In the genomic region with DNA sequence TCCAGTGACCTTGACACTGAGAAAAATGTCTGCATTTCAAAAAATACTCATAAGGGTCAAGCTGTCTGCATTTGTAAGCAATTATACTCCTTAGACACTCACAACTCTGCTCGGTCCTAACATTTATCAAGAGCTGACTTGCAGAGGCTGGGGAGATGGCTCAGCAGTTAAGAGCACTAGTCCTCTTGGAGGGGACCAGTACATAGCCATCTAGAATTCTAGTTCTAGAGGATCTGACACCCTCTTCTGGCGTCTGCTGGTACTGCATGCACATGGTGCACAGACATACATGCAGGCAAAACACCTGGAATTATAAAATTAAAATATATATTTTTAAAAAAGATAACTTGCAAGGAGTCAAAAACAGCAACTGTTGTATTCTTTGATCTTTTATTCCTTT, we compare ENCODE assay signal across 8 mouse cellular contexts. TPM values are rescaled to one million over a fixed set of nuclear protein-coding genes. Genes with fewer than 3 reads are reported as not detected.
DNase-seq lines count a peak whose midpoint lies in the region; ATAC-seq lines count a peak whose summit lies in the region.

No protein-coding gene starts in this region.

- no peak overlapping the region for H3K9ac ChIP-seq in midbrain, embryonic 11.5 days (ENCODE audit: low read length)
- H3K9ac ChIP-seq in midbrain, embryonic 15.5 days: no peak overlapping the region

- no peaks in the 10 kb centered on the region for H3K9me3 ChIP-seq in midbrain, embryonic 11.5 days (ENCODE audit: control insufficient read depth, low read length)
- no peaks in the 10 kb centered on the region for H3K9me3 ChIP-seq in midbrain, embryonic 15.5 days

- 58% methylated on average over 2 of the region's 2 CpGs for WGBS in midbrain, embryonic 11.5 days
- 56% methylated on average over 2 of the region's 2 CpGs for WGBS in midbrain, embryonic 15.5 days

- no peaks in the 10 kb centered on the region for H3K36me3 ChIP-seq in midbrain, embryonic 11.5 days (ENCODE audit: control insufficient read depth, insufficient read depth, low read length)
- 0 out of 2 replicates have a peak, but pooled peaks cover 4% of the 10 kb centered on the region for H3K36me3 ChIP-seq in midbrain, embryonic 15.5 days (replicated peaks)

- no peak for ATAC-seq in midbrain, embryonic 11.5 days (ENCODE audit: low FRiP score)
- no peak for ATAC-seq in midbrain, embryonic 15.5 days (replicated peaks)

- no peak overlapping the region for H3K4me2 ChIP-seq in midbrain, embryonic 11.5 days
- no peak overlapping the region for H3K4me2 ChIP-seq in midbrain, embryonic 15.5 days

- no peak overlapping the region for H3K27ac ChIP-seq in midbrain, embryonic 11.5 days (ENCODE audit: low read depth, low read length)
- H3K27ac ChIP-seq in midbrain, embryonic 15.5 days: no peak overlapping the region

- peak; percentile 56 for DNase-seq in gastrocnemius, postnatal 10 days
- DNase-seq in gastrocnemius, postnatal 14 days: no peak
- DNase-seq in midbrain, embryonic 11.5 days (ENCODE audit: low spot score, missing footprints): peak; percentile 82
- DNase-seq in cerebellum, adult 9-10 months: peak; percentile 71
- peak; percentile 80 for DNase-seq in testis, postnatal 10 days (ENCODE audit: low spot score)
- no peak for DNase-seq in urinary bladder, adult 2 months (ENCODE audit: low spot score)
- no peak for DNase-seq in frontal cortex, postnatal 10 days (ENCODE audit: low spot score in 2 of 2)

- H3K27me3 ChIP-seq in midbrain, embryonic 11.5 days (ENCODE audit: control insufficient read depth, insufficient read depth, low read length): no peaks in the 10 kb centered on the region
- H3K27me3 ChIP-seq in midbrain, embryonic 15.5 days (replicated peaks): no peaks in the 10 kb centered on the region

- H3K4me1 ChIP-seq in midbrain, embryonic 11.5 days (ENCODE audit: control insufficient read depth, insufficient read depth, low read length): no peaks in the 10 kb centered on the region
- peaks cover 3% of the 10 kb centered on the region; the same call in 1 of the 2 replicates for H3K4me1 ChIP-seq in midbrain, embryonic 15.5 days

- intact Hi-C loops in gastrocnemius, postnatal 14 days (cut with DNase I; ENCODE audit: low total_unique reads): no loop called here

- H3K4me3 ChIP-seq in midbrain, embryonic 11.5 days (ENCODE audit: low read depth, low read length): no peak overlapping the region
- no peak overlapping the region for H3K4me3 ChIP-seq in midbrain, embryonic 15.5 days

RNA-seq across cellular contexts. Expression of a gene that starts 47.5 kb away (rescaled TPM):
- total RNA-seq in gastrocnemius, postnatal 10 days (2021): 10 to 100 TPM; 18.9 to 26.4 TPM
- total RNA-seq in gastrocnemius, postnatal 14 days (2021): 10 to 100 TPM; 11.9 to 15.3 TPM
- polyA plus RNA-seq in midbrain, embryonic 11.5 days (2014; fragmentation: Nextera tagmentation; extraction: Ambion mirVana): 101 and 110 TPM in 2 replicates
- 78.5 and 87.4 TPM in 2 replicates for polyA plus RNA-seq in midbrain, embryonic 15.5 days (2015; fragmentation: Nextera tagmentation; extraction: Ambion mirVana)
- polyA plus RNA-seq in urinary bladder, adult 2 months (2012; rRNA removed): 47.5 and 51.8 TPM in 2 replicates

Comparison
In these comparisons a context has a peak if more than half of its experiments do, and no peak if none do; other contexts are left out.
1. DNase-seq: peak in gastrocnemius, postnatal 10 days (single experiment), midbrain, embryonic 11.5 days (single experiment), cerebellum, adult 9-10 months (single experiment) and testis, postnatal 10 days (single experiment); none in gastrocnemius, postnatal 14 days (single experiment), urinary bladder, adult 2 months (single experiment) and frontal cortex, postnatal 10 days (0 of 2).